Mouse (Mus musculus) E14TG2a.4 (cell line): ENCODE data around the gene Wipf1.
A peak's percentile ranks its signal among the peaks of the same experiment; 100 is the strongest.

Experiments
- H3K27me3 ChIP-seq: 2 replicates; pipeline ENCODE4 v1.6.1; 2014; ENCODE audit warnings: low read length, control low read depth; ENCODE audit not compliant: insufficient read depth
- H3K36me3 ChIP-seq: 2 replicates; pipeline ENCODE4 v1.6.1; 2014; ENCODE audit warnings: low read length, control low read depth; ENCODE audit not compliant: insufficient read depth
- H3K4me1 ChIP-seq: replicated peaks from 2 replicates; pipeline ENCODE4 v1.6.1; 2014; ENCODE audit warnings: low read depth, low read length, control low read depth
- H3K4me3 ChIP-seq: replicated peaks from 2 replicates; pipeline ENCODE4 v1.5.1; 2014; ENCODE audit warnings: mild to moderate bottlenecking, low read length
- H3K9me3 ChIP-seq: 2 replicates; pipeline ENCODE4 v1.6.1; 2014; ENCODE audit warnings: low read length, control low read depth
- CTCF ChIP-seq: conservative IDR thresholded peaks from 2 replicates; pipeline ENCODE4 v1.5.1; 2014; ENCODE audit warnings: low read length
- NANOG ChIP-seq: IDR thresholded peaks from 2 replicates; pipeline ENCODE4 v1.6.1; 2014; ENCODE audit warnings: borderline replicate concordance, low read length, mixed read lengths
- POU5F1 ChIP-seq: IDR thresholded peaks from 2 replicates; pipeline ENCODE4 v1.6.1; 2014; ENCODE audit warnings: low read length, borderline replicate concordance

The Wipf1 gene

GRCm38 (mm10) chr2:73529356-73530330 lies at the start of gene Wipf1:
TSS of gene Wipf1 (minus strand) at chr2:73529734.
- H3K27me3 ChIP-seq = peaks cover 45% of the 10 kb centered on the region
- H3K4me3 ChIP-seq = peak within 1 kb of the TSS; percentile 93
- TF ChIP-seq CTCF = no peak
- TF ChIP-seq NANOG = no peak
- TF ChIP-seq POU5F1 = no peak
- H3K36me3 ChIP-seq = no peaks in the 10 kb centered on the region
- H3K9me3 ChIP-seq = no peaks in the 10 kb centered on the region
- peaks cover 30% of the 10 kb centered on the region for H3K4me1 ChIP-seq

- Histone ChIP-seq H3K4me1 (peaks cover 9% of the 10 kb centered on the region), H3K9me3 (no peaks in the 10 kb centered on the region), H3K4me3 (no peak overlapping the region), H3K36me3 (no peaks in the 10 kb centered on the region), H3K27me3 (peaks cover 9% of the 10 kb centered on the region; the same call in 1 of the 2 replicates)
- no peak for TF ChIP-seq NANOG
- no peak for TF ChIP-seq CTCF
- no peak for TF ChIP-seq POU5F1
Observed at GRCm38 (mm10) chr2:73579168-73579567, 49.6 kb upstream of the Wipf1 start.

- Histone ChIP-seq H3K27me3 (peaks cover 3% of the 10 kb centered on the region; the same call in 1 of the 2 replicates), H3K4me1 (peaks cover 16% of the 10 kb centered on the region; the same call in 1 of the 2 replicates), H3K4me3 (no peak overlapping the region), H3K36me3 (no peaks in the 10 kb centered on the region), H3K9me3 (no peaks in the 10 kb centered on the region)
- no peak for TF ChIP-seq NANOG
- no peak for TF ChIP-seq POU5F1
- TF ChIP-seq CTCF = no peak
Observed at GRCm38 (mm10) chr2:73574418-73574817, 44.9 kb upstream of the Wipf1 start.

- TF ChIP-seq POU5F1 (no peak), CTCF (no peak), NANOG (no peak)
Observed at GRCm38 (mm10) chr2:73573556-73573955, 44.0 kb upstream of the Wipf1 start.

GRCm38 (mm10) chr2:73572539-73573372 lies 43.2 kb upstream of the Wipf1 start:
- no peak overlapping the region for H3K4me3 ChIP-seq
- TF ChIP-seq POU5F1 (no peak), CTCF (peak; percentile 92)
- no peaks in the 10 kb centered on the region for H3K36me3 ChIP-seq
- peaks cover 6% of the 10 kb centered on the region; the same call in 1 of the 2 replicates for H3K27me3 ChIP-seq
- peaks cover 16% of the 10 kb centered on the region; the same call in 1 of the 2 replicates for H3K4me1 ChIP-seq
- no peaks in the 10 kb centered on the region for H3K9me3 ChIP-seq

More at GRCm38 (mm10) chr2:73573556-73573955, 44.0 kb upstream of the Wipf1 start:
- Histone ChIP-seq H3K4me1 (peaks cover 16% of the 10 kb centered on the region; the same call in 1 of the 2 replicates), H3K4me3 (no peak overlapping the region), H3K27me3 (peaks cover 4% of the 10 kb centered on the region; the same call in 1 of the 2 replicates), H3K36me3 (no peaks in the 10 kb centered on the region), H3K9me3 (no peaks in the 10 kb centered on the region)

GRCm38 (mm10) chr2:73571901-73572300 lies 42.4 kb upstream of the Wipf1 start:
- Histone ChIP-seq H3K36me3 (no peaks in the 10 kb centered on the region), H3K4me3 (no peak overlapping the region), H3K9me3 (no peaks in the 10 kb centered on the region), H3K4me1 (peaks cover 16% of the 10 kb centered on the region; the same call in 1 of the 2 replicates), H3K27me3 (peaks cover 6% of the 10 kb centered on the region; the same call in 1 of the 2 replicates)
- no peak for TF ChIP-seq POU5F1
- no peak for TF ChIP-seq CTCF
- no peak for TF ChIP-seq NANOG

GRCm38 (mm10) chr2:73571304-73571703 lies 41.8 kb upstream of the Wipf1 start:
- H3K36me3 ChIP-seq = no peaks in the 10 kb centered on the region
- H3K4me1 ChIP-seq = peaks cover 22% of the 10 kb centered on the region; the same call in 1 of the 2 replicates
- 0 out of 2 replicates have a peak, but pooled peaks cover 2% of the 10 kb centered on the region for H3K27me3 ChIP-seq
- no peaks in the 10 kb centered on the region for H3K9me3 ChIP-seq
- no peak for TF ChIP-seq CTCF
- no peak for TF ChIP-seq POU5F1
- no peak for TF ChIP-seq NANOG
- no peak overlapping the region for H3K4me3 ChIP-seq
